In the genomic region with DNA sequence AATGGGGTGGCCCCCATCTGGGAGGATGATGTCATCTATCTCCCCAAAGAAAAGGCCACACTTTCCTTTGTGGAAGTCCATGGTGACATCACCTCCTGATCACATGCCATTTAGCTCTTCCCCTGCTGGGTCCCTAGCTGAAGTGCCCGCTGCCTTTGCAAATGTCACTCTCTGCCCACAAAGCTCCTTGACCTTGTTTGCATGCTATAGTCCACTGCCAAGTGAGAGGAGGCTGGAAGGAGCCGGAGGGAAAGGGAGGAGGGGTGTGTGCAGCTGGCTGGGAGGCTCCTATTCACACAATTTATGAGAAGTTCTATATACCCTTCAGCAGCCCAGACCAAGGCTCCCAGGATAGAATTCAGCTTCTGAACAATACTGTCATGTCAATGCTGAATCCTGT, we compare ENCODE assay signal across 8 mouse cellular contexts.
DNase-seq lines count a peak whose midpoint lies in the region; ATAC-seq lines count a peak whose summit lies in the region.

No protein-coding gene starts in this region.

- 31% methylated on average over 2 of the region's 2 CpGs for WGBS in embryonic facial prominence, embryonic 12.5 days
- WGBS in stomach, embryonic 14.5 days: 25% methylated on average over 2 of the region's 2 CpGs

- H3K9ac ChIP-seq in embryonic facial prominence, embryonic 12.5 days: no peak overlapping the region
- no peak overlapping the region for H3K9ac ChIP-seq in stomach, embryonic 14.5 days (replicated peaks; ENCODE audit: low read depth, low read length)

- H3K36me3 ChIP-seq in embryonic facial prominence, embryonic 12.5 days: no peaks in the 10 kb centered on the region
- H3K36me3 ChIP-seq in stomach, embryonic 14.5 days (ENCODE audit: control insufficient read depth, insufficient read depth, low read length): no peaks in the 10 kb centered on the region

- H3K4me2 ChIP-seq in embryonic facial prominence, embryonic 12.5 days (replicated peaks): no peak overlapping the region
- no peak overlapping the region for H3K4me2 ChIP-seq in stomach, embryonic 14.5 days (replicated peaks; ENCODE audit: low read depth, low read length)

- no peak for ATAC-seq in embryonic facial prominence, embryonic 12.5 days (ENCODE audit: insufficient number of reproducible peaks, insufficient read depth, low FRiP score, low TSS enrichment)
- peak; percentile 61; the same call in 1 of the 2 replicates for ATAC-seq in stomach, embryonic 14.5 days (ENCODE audit: insufficient number of reproducible peaks, insufficient read depth, low FRiP score, low read depth)

- peak; percentile 74 for DNase-seq in 416B (ENCODE audit: low read depth)
- DNase-seq in adrenal gland, adult 2 months: peak; percentile 80
- peak; percentile 76 to 79 for DNase-seq in heart, postnatal 10 days
- peak; percentile 86 for DNase-seq in lung, postnatal 10 days
- DNase-seq in thymus, postnatal 25 days: no peak
- DNase-seq in T-cell, adult 2 months (ENCODE audit: low spot score): no peak

- H3K27me3 ChIP-seq in embryonic facial prominence, embryonic 12.5 days: no peaks in the 10 kb centered on the region
- no peaks in the 10 kb centered on the region for H3K27me3 ChIP-seq in stomach, embryonic 14.5 days (ENCODE audit: control insufficient read depth, insufficient read depth, low read length)

- H3K4me3 ChIP-seq in embryonic facial prominence, embryonic 12.5 days: no peak overlapping the region
- H3K4me3 ChIP-seq in stomach, embryonic 14.5 days (ENCODE audit: low read depth, low read length): no peak overlapping the region

- H3K27ac ChIP-seq in embryonic facial prominence, embryonic 12.5 days: 0 out of 2 replicates have a peak overlapping the region, but pooled peaks have one; percentile 31
- no peak overlapping the region; the same call in 1 of the 2 replicates for H3K27ac ChIP-seq in stomach, embryonic 14.5 days (ENCODE audit: low read length)

- no peaks in the 10 kb centered on the region for H3K9me3 ChIP-seq in embryonic facial prominence, embryonic 12.5 days
- no peaks in the 10 kb centered on the region for H3K9me3 ChIP-seq in stomach, embryonic 14.5 days (ENCODE audit: control insufficient read depth, low read depth, low read length)

- no peaks in the 10 kb centered on the region for H3K4me1 ChIP-seq in embryonic facial prominence, embryonic 12.5 days
- H3K4me1 ChIP-seq in stomach, embryonic 14.5 days (ENCODE audit: control insufficient read depth, insufficient read depth, low read length): 0 out of 2 replicates have a peak, but pooled peaks cover 5% of the 10 kb centered on the region

- intact Hi-C loops in heart, postnatal 10 days (cut with DNase I): no loop called here

Comparison
In these comparisons a context has a peak if more than half of its experiments do, and no peak if none do; other contexts are left out.
1. DNase-seq: peak in 416B (single experiment), adrenal gland, adult 2 months (single experiment), heart, postnatal 10 days (2 of 2) and lung, postnatal 10 days (single experiment); none in thymus, postnatal 25 days (single experiment) and T-cell, adult 2 months (single experiment).